Mouse (Mus musculus) heart, postnatal 0 days (tissue): ENCODE data around the gene Xkrx. TPM values are rescaled to one million over a fixed set of nuclear protein-coding genes. Genes with fewer than 3 reads are reported as not detected.
"Not testable (repeated sequence)": the region's sequence is repeated elsewhere in the genome, so short reads cannot be mapped to it uniquely, and the experiment has no call there.

Experiments
- ATAC-seq: fragments of 200-750 bp; cut with Nextera tagmentation; 2 replicates; pipeline ENCODE4 v1.8.0; 2017; ENCODE audit warnings: low read depth, moderate number of reproducible peaks, moderate library complexity; ENCODE audit not compliant: insufficient read depth
- DNase-seq: peaks from one replicate; pipeline ENCODE4 v3.0.0-alpha.2; 2016; ENCODE audit warnings: low spot score
- H3K27ac ChIP-seq: fragments of 300-500 bp; sonication (generic); 2 replicates; pipeline ENCODE4 v1.5.1; 2014; ENCODE audit warnings: low read depth, mild to moderate bottlenecking
- H3K27me3 ChIP-seq: fragments of 300-500 bp; sonication (generic); 2 replicates; pipeline ENCODE4 v1.6.1; 2014; ENCODE audit warnings: low read length, mixed read lengths; ENCODE audit not compliant: control insufficient read depth, insufficient read depth
- H3K36me3 ChIP-seq: fragments of 300-500 bp; sonication (generic); replicated peaks from 2 replicates; pipeline ENCODE4 v1.6.1; 2014; ENCODE audit warnings: low read length, mixed read lengths; ENCODE audit not compliant: control insufficient read depth, insufficient read depth
- H3K4me1 ChIP-seq: fragments of 300-500 bp; sonication (generic); 2 replicates; pipeline ENCODE4 v1.6.1; 2014; ENCODE audit warnings: antibody characterized with exemption; ENCODE audit not compliant: control insufficient read depth, insufficient read depth
- H3K4me2 ChIP-seq: fragments of 300-500 bp; sonication (generic); 2 replicates; pipeline ENCODE4 v1.6.1; 2014; ENCODE audit warnings: low read depth, mild to moderate bottlenecking, low read length, moderate library complexity
- H3K4me3 ChIP-seq: fragments of 300-500 bp; sonication (generic); 2 replicates; pipeline ENCODE4 v1.5.1; 2014; ENCODE audit warnings: low read depth, low read length
- H3K9ac ChIP-seq: fragments of 300-500 bp; sonication (generic); replicated peaks from 2 replicates; pipeline ENCODE4 v1.6.1; 2014; ENCODE audit warnings: low read depth, low read length, mixed read lengths
- H3K9me3 ChIP-seq: fragments of 300-500 bp; sonication (generic); replicated peaks from 2 replicates; pipeline ENCODE4 v1.6.1; 2016; ENCODE audit warnings: low read length; ENCODE audit not compliant: control insufficient read depth
- CTCF ChIP-seq: IDR thresholded peaks from 2 replicates; pipeline ENCODE4 v1.5.1; 2016; ENCODE audit warnings: antibody characterized with exemption, control low read depth, low read depth
- EP300 ChIP-seq: IDR thresholded peaks from 2 replicates; pipeline ENCODE4 v1.6.1; 2016; ENCODE audit warnings: antibody characterized with exemption, low read depth
- WGBS: fragments of 180-500 bp; shearing (Covaris S2); extraction: QIAGEN DNeasy Blood & Tissue Kit; methylation state at CpG from one replicate; pipeline ENCODE4 v1.1.7; 2014; 5-methylcytosine and 5-hydroxymethylcytosine counted together
- polyA plus RNA-seq: library from polyadenylated mRNA; unstranded; fragments of >200 nt; fragmentation: Nextera tagmentation; extraction: Ambion mirVana; gene quantifications from 2 replicates; pipeline ENCODE4 v1.2.1, GENCODE M21; 2015
- total RNA-seq: library from RNA; depleted of rRNA; stranded (reverse); fragments of >200 nt; gene quantifications from 2 replicates; pipeline ENCODE4 v1.2.3, GENCODE M21; 2014; ENCODE audit warnings: low replicate concordance; rRNA removed

Xkrx gene
- total RNA-seq, result 0.15 TPM in 1 of 2 replicates, not detected in the other
- 0.30 and 0.31 TPM in 2 replicates for polyA plus RNA-seq

- Histone ChIP-seq H3K27me3 (no peaks in the 10 kb centered on the region), H3K9ac (no peak within 1 kb of the TSS), H3K4me3 (peak within 1 kb of the TSS; percentile 15; the same call in 1 of the 2 replicates), H3K4me2 (peak within 1 kb of the TSS; percentile 41; the same call in 1 of the 2 replicates), H3K4me1 (no peaks in the 10 kb centered on the region), H3K36me3 (no peaks in the 10 kb centered on the region), H3K9me3 (no peaks in the 10 kb centered on the region), H3K27ac (no peak within 1 kb of the TSS)
- 43% methylated on average over 16 of the region's 16 CpGs for WGBS
- ATAC-seq, result no peak
- DNase-seq, result no peak
- TF ChIP-seq CTCF, result no peak
- TF ChIP-seq EP300, result no peak
Observed at GRCm38 (mm10) chrX:134162043-134162720, at the start of gene Xkrx. Gene Xkrx (minus strand): TSS chrX:134162076.

GRCm38 (mm10) chrX:134211151-134211642 is 49.3 kb upstream of the Xkrx start:
- Histone ChIP-seq H3K9ac (no peak overlapping the region), H3K27me3 (no peaks in the 10 kb centered on the region), H3K9me3 (no peaks in the 10 kb centered on the region), H3K4me2 (no peak overlapping the region), H3K4me3 (no peak overlapping the region), H3K4me1 (no peaks in the 10 kb centered on the region), H3K36me3 (no peaks in the 10 kb centered on the region), H3K27ac (no peak overlapping the region)
- WGBS, result 84% methylated on average over 7 of the region's 7 CpGs
- TF ChIP-seq CTCF, result no peak
- no peak for TF ChIP-seq EP300
- DNase-seq (no peak), ATAC-seq (no peak)

DNA sequence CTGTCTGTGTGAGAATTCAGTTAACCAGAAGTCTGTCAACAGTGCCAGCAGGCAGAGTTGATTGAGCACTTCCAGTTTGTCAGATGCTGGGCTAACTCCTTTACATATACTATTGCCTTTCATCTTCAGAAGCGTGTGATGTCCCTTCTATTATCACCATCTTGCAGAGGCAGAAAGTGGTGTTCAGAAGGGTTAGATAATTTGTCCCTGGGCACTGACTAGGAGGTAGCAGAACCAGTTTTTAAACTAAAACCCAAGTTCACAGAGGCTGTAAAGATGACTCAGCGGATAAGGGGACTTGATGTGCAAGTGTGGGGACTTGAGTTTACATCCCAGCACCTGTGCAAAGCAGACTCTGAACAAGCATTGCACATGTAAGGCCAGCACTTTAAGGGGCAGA is 46.6 kb upstream of the Xkrx start:
- H3K36me3 ChIP-seq, result no peaks in the 10 kb centered on the region
- ATAC-seq, result no peak
- TF ChIP-seq EP300 (no peak), CTCF (no peak)
- H3K4me2 ChIP-seq, result no peak overlapping the region
- H3K27me3 ChIP-seq, result no peaks in the 10 kb centered on the region
- H3K9me3 ChIP-seq, result no peaks in the 10 kb centered on the region
- no peak overlapping the region for H3K9ac ChIP-seq
- H3K4me1 ChIP-seq, result no peaks in the 10 kb centered on the region
- H3K4me3 ChIP-seq, result no peak overlapping the region
- H3K27ac ChIP-seq, result no peak overlapping the region
- no peak for DNase-seq
- WGBS, result 62% methylated on average over 2 of the region's 2 CpGs

DNA sequence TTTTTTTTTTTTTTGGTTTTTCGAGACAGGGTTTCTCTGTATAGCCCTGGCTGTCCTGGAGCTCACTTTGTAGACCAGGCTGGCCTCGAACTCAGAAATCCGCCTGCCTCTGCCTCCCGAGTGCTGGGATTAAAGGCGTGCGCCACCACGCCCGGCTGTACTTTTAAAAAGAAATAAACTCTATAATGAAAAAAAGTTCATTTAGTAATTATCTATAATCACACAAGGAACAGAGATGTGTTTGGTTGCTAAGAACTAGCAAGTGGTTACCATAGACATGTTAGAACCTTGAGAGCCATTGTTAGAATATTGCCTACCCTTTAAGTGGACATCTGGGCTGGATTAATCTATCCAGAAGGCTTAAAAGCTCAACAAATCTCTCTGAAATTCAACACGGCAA is 25.3 kb upstream of the Xkrx start, which contains the start of gene Arl13a:
Arl13a (plus strand) TSS at position 301 of the 400 bp plus-strand sequence.
- 88% methylated on average over 9 of the region's 9 CpGs for WGBS
- not testable (repeated sequence) for H3K27ac ChIP-seq, H3K4me3 ChIP-seq, H3K36me3 ChIP-seq, H3K4me1 ChIP-seq, H3K9ac ChIP-seq, H3K9me3 ChIP-seq, H3K27me3 ChIP-seq, H3K4me2 ChIP-seq, ATAC-seq, DNase-seq

- ATAC-seq (no peak), DNase-seq (no peak)
- no peaks in the 10 kb centered on the region for H3K27me3 ChIP-seq
- no peaks in the 10 kb centered on the region for H3K36me3 ChIP-seq
- no peak overlapping the region for H3K4me2 ChIP-seq
- no peaks in the 10 kb centered on the region for H3K4me1 ChIP-seq
- H3K4me3 ChIP-seq, result no peak overlapping the region
- H3K9ac ChIP-seq, result no peak overlapping the region
- TF ChIP-seq EP300, result no peak
- TF ChIP-seq CTCF, result no peak
- no peak overlapping the region for H3K27ac ChIP-seq
- WGBS, result 90% methylated on average over 1 of the region's 1 CpGs
- no peaks in the 10 kb centered on the region for H3K9me3 ChIP-seq
Observed at GRCm38 (mm10) chrX:134174699-134175098, 12.8 kb upstream of the Xkrx start.
